Mouse (Mus musculus): ENCODE measurements around the gene Grm5.

GRCm38 (mm10) chr7:87718631-87719030 lies 134.7 kb downstream of the Grm5 start:
- TF ChIP-seq CTCF (IDR thresholded peaks at IDR 0.05; ENCODE audit: low read depth) (no peak), EP300 (IDR thresholded peaks at IDR 0.05; ENCODE audit: low read depth) (no peak)
